Mouse (Mus musculus) ES-Bruce4 (cell line): ENCODE results near the gene Echdc2. TPM values are rescaled to one million over a fixed set of nuclear protein-coding genes. Genes with fewer than 3 reads are reported as not detected.

ENCODE experiments used
- H3K27ac ChIP-seq: 2 replicates; pipeline ENCODE4 v1.5.1; 2012; ENCODE audit warnings: low read length, inconsistent platforms; ENCODE audit not compliant: insufficient read depth
- H3K27me3 ChIP-seq: 2 replicates; pipeline ENCODE4 v1.6.1; 2012; ENCODE audit warnings: mild to moderate bottlenecking, low read length, inconsistent platforms; ENCODE audit not compliant: control insufficient read depth, poor library complexity, insufficient read depth, severe bottlenecking
- H3K36me3 ChIP-seq: 2 replicates; pipeline ENCODE4 v1.6.1; 2012; ENCODE audit warnings: inconsistent platforms, mild to moderate bottlenecking, low read length, moderate library complexity; ENCODE audit not compliant: control insufficient read depth, poor library complexity, insufficient read depth, severe bottlenecking
- H3K4me1 ChIP-seq: one replicate; pipeline ENCODE4 v1.8.1; 2011; ENCODE audit warnings: low read length; ENCODE audit not compliant: control insufficient read depth, insufficient read depth
- H3K4me3 ChIP-seq: 2 replicates; pipeline ENCODE4 v1.5.1; 2011; ENCODE audit warnings: low read depth, mild to moderate bottlenecking, low read length
- H3K9ac ChIP-seq: 2 replicates; pipeline ENCODE4 v1.6.1; 2012; ENCODE audit warnings: low read depth, mild to moderate bottlenecking, inconsistent platforms; ENCODE audit not compliant: poor library complexity, severe bottlenecking
- H3K9me3 ChIP-seq: replicated peaks from 2 replicates; pipeline ENCODE4 v1.6.1; 2012; ENCODE audit warnings: mild to moderate bottlenecking, low read length, inconsistent platforms; ENCODE audit not compliant: control insufficient read depth, poor library complexity, insufficient read depth, severe bottlenecking
- CTCF ChIP-seq: IDR thresholded peaks from one replicate; pipeline ENCODE4 v1.8.1; 2011; ENCODE audit warnings: low read depth, low read length
- EP300 ChIP-seq: IDR thresholded peaks from 2 replicates; pipeline ENCODE4 v1.6.1; 2011; ENCODE audit warnings: low read depth, low read length; ENCODE audit not compliant: insufficient read depth
- POLR2A ChIP-seq: IDR thresholded peaks from one replicate; pipeline ENCODE4 v1.8.1; 2011; ENCODE audit warnings: low read length; ENCODE audit not compliant: insufficient read depth
- polyA plus RNA-seq: library from polyadenylated mRNA; stranded (reverse); fragments of >200 nt; gene quantifications from 2 replicates; pipeline ENCODE4 v1.2.4, GENCODE M21; 2011; ENCODE audit warnings: low read depth; ENCODE audit not compliant: missing spikeins, insufficient read depth, insufficient read length

The Echdc2 gene
- polyA plus RNA-seq, result 51.1 and 52.8 TPM in 2 replicates

- no peaks in the 10 kb centered on the region; the same call in 1 of the 2 replicates for H3K36me3 ChIP-seq
- H3K27ac ChIP-seq, result no peak within 1 kb of the TSS
Observed at GRCm38 (mm10) chr4:108165152-108165895, at the start of gene Echdc2. TSS of gene Echdc2 (plus strand) at chr4:108165437.

GRCm38 (mm10) chr4:108116466-108116865 lies 48.8 kb upstream of the Echdc2 start:
- Histone ChIP-seq H3K9me3 (no peaks in the 10 kb centered on the region), H3K4me3 (no peak overlapping the region), H3K27me3 (no peaks in the 10 kb centered on the region), H3K27ac (no peak overlapping the region), H3K36me3 (peaks cover 6% of the 10 kb centered on the region), H3K9ac (no peak overlapping the region), H3K4me1 (no peaks in the 10 kb centered on the region)
- TF ChIP-seq POLR2A (no peak), EP300 (no peak), CTCF (no peak)

More at GRCm38 (mm10) chr4:108165152-108165895, at the start of gene Echdc2:
- Histone ChIP-seq H3K9me3 (0 out of 2 replicates have a peak, but pooled peaks cover 3% of the 10 kb centered on the region), H3K4me3 (peak within 1 kb of the TSS; percentile 83), H3K4me1 (peaks cover 2% of the 10 kb centered on the region), H3K27me3 (no peaks in the 10 kb centered on the region), H3K9ac (peak within 1 kb of the TSS; percentile 78)
- no peak for TF ChIP-seq POLR2A
- peak; percentile 31; the same call in 1 of the 2 replicates for TF ChIP-seq EP300
- TF ChIP-seq CTCF, result peak; percentile 45

DNA sequence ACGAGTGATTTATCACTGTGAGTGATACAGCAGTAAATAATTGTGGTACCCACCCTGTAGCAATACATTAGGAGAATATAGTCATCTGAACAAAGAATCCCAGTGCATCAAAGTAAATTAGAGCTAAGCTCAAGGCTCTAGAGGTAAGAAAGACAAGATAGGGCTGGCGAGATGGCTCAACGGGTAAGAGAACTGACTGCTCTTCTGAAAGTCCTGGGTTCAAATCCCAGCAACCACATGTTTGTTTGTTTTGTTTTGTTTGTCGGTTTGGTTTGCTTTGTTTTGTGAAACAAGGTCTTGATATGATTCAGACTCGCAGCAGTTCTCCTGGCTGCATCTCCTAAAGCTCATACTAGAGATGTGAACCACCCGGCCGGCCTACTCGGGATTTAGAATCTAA lies 47.7 kb upstream of the Echdc2 start:
- Histone ChIP-seq H3K9me3 (no peaks in the 10 kb centered on the region), H3K9ac (peak overlapping the region; percentile 71; the same call in 1 of the 2 replicates), H3K27me3 (no peaks in the 10 kb centered on the region), H3K27ac (no peak overlapping the region), H3K4me3 (peak overlapping the region; percentile 29; the same call in 1 of the 2 replicates), H3K36me3 (no peaks in the 10 kb centered on the region), H3K4me1 (no peaks in the 10 kb centered on the region)
- TF ChIP-seq POLR2A, result no peak
- no peak for TF ChIP-seq CTCF
- TF ChIP-seq EP300, result no peak

DNA sequence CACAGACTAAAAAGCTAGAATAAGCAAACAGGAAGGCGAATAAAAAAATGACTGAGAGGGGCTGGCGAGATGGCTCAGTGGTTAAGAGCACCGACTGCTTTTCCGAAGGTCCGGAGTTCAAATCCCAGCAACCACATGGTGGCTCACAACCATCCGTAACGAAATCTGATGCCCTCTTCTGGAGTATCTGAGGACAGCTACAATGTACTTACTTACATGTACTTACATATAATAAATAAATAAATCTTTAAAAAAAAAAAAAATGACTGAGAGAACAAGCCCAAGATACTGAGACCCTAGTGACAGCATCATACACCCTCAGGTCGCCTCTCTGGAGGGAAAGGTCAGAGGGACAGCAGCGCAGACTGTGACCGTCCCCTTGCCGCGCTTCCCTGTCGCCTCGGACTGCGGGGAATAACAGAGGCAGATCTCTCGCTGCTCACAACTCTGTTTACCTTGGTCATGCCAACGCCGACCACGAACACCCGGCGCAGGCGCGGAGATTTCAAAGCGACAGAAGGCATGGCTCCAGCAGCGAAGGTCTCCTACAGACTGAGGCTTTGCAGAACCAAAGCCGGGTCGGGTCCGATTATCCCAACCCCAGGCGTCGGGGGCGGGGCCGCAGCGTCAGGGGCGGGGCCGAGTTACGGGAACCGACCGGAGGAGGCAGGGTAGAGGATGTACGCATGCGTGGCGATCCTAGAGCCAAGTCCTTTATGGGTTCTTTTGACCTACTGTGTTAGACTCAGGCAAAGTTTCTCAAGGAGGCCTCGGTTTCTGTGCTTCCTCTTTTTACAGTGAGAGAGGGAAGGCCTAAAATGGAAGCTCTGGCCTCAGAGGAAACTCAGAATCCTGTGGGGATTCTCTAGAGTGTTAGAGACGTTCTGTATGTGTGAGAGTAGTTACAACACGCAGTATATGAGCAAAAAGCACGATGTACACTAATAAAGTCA lies 47.0 kb upstream of the Echdc2 start:
- Histone ChIP-seq H3K4me1 (no peaks in the 10 kb centered on the region), H3K9me3 (no peaks in the 10 kb centered on the region), H3K36me3 (no peaks in the 10 kb centered on the region), H3K4me3 (peak overlapping the region; percentile 92), H3K27ac (peak overlapping the region; percentile 90), H3K9ac (peak overlapping the region; percentile 71), H3K27me3 (no peaks in the 10 kb centered on the region)
- TF ChIP-seq EP300 (no peak), POLR2A (peak; percentile 83)

- Histone ChIP-seq H3K4me1 (peaks cover 2% of the 10 kb centered on the region), H3K9ac (no peak overlapping the region), H3K4me3 (no peak overlapping the region), H3K9me3 (no peaks in the 10 kb centered on the region), H3K27me3 (no peaks in the 10 kb centered on the region), H3K27ac (no peak overlapping the region), H3K36me3 (no peaks in the 10 kb centered on the region)
- TF ChIP-seq POLR2A (no peak), CTCF (no peak), EP300 (no peak)
Observed at GRCm38 (mm10) chr4:108124104-108124503, 41.1 kb upstream of the Echdc2 start.
